Mouse (Mus musculus) spleen, postnatal 10 days (tissue): ENCODE results near the gene Klf3.

Source experiments
- DNase-seq, 2 experiments: peaks; one replicate each; pipeline ENCODE4 v3.0.0; 2021 to 2022; ENCODE audit warnings: low spot score in 2 of 2

The Klf3 gene

GRCm38 (mm10) chr5:64809864-64810263, 6.7 kb downstream of the Klf3 start:
- peak; percentile 73 to 82 for DNase-seq

- peak; percentile 61 to 66 for DNase-seq
These were observed 7.8 kb downstream of the Klf3 start for GRCm38 (mm10) chr5:64810860-64811499.

GRCm38 (mm10) chr5:64811500-64812123, 8.4 kb downstream of the Klf3 start:
- DNase-seq = peak; percentile 80 to 83

DNA sequence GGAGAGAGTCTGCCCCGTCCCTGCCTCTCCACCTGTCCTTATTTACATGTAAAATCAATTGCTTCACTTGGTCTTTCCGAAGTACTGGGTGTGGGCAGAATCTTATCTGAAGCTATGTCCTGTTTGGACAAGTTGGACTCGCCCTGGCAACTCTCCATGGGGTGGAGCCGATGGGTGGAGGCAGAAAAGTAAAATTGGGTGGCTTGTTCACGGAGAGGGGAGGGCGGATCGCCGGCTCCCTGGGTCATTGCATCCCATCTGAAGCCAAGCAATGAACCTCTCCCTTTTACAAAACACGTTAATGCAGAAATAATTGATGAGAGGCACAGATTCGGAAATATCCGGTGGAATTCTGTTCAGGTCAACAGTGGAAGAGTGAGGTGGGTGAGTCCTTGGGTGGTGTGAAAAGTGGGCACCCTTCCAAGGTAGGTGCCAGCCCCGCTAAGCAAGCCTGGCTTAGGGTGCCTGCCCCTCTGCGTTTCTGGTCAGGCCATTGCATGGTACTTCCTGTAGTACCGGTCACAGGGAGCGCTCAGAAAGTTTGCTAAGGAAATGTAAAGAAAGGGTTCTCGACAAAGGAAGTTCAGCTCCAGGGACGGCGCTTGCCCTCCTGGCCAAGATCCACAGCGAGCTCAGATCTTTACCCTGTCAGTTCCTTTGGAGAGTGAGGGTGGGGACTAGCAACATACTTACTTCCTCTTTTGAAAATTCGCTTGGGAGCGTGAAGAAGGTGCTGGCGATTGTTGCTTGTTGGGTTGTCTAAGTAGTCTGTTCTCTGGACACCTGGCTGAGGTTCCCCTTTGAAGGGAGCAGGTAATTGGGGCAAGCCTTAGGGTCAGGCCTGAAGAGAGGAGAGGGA, 9.2 kb downstream of the Klf3 start:
- peak; percentile 86 to 94 for DNase-seq

- no peak for DNase-seq
These were observed 9.8 kb downstream of the Klf3 start for GRCm38 (mm10) chr5:64812983-64813304.

GRCm38 (mm10) chr5:64813361-64813760, 10.2 kb downstream of the Klf3 start:
- DNase-seq = peak; percentile 84 to 92

GRCm38 (mm10) chr5:64814416-64814815, 11.2 kb downstream of the Klf3 start:
- DNase-seq = no peak

DNA sequence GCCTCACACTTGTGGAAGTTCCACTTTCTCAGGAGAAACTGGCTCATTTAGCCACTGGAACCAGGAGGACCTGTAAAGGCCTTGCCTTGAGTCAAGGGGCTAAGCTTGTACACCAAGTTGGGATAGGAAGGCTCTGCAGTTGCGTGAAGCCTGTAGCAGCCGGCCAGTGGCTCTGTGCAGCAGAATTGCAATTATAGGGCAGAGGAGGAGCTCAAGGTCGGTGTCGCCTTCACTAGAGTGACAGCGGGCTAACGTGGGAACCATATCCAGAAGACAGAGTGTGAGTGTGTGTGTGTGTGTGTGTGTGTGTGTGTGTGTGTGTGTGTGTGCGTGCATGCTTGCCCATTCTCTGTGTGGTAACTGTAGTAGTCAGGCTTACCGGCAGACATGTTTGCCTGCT, 12.4 kb downstream of the Klf3 start:
- no peak for DNase-seq

- no peak for DNase-seq
These were observed 13.2 kb downstream of the Klf3 start for GRCm38 (mm10) chr5:64816290-64816973.

- DNase-seq = no peak
These were observed 13.7 kb downstream of the Klf3 start for GRCm38 (mm10) chr5:64816974-64817296.

DNA sequence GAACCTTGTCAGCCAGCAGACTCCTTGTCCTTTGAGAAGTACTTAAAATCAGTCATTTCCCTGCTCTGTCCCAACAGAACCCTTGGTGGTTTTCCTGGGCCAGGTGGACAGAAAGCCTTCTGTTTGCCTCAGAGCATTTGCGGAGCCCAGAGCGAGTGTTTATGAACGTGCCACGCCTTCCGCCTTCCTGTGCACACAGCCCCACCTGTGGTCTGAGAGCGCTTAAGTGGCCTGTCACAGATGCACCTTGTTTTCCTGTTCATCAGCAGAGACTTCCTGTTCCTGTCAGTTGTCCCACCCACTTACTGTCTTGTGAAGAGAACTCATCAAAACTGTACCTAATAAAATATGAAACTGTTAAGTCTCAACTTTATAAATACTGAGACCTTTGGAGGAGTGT, 16.2 kb downstream of the Klf3 start:
- peak in 1 of 2 experiments; percentile 76 for DNase-seq

DNA sequence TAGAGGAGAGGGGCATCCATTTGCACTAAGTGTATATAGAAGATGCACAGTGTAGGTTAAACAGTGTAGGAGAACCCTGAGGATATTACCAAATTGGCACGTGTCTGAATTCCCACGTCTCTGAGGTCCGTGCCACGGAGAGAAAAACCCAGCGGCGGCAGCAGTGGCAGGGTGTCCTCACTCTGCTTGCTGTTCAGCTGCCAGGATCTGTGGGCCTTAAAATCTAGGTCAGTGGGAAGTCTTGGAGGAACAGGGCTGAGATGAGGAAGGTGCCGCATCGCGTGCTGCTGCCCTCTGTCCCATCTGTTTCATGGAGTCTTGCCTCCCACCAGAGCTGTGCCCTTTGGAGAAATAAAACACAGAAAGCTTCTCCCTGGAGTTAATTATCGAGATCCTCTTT, 16.9 kb downstream of the Klf3 start:
- DNase-seq = no peak

DNA sequence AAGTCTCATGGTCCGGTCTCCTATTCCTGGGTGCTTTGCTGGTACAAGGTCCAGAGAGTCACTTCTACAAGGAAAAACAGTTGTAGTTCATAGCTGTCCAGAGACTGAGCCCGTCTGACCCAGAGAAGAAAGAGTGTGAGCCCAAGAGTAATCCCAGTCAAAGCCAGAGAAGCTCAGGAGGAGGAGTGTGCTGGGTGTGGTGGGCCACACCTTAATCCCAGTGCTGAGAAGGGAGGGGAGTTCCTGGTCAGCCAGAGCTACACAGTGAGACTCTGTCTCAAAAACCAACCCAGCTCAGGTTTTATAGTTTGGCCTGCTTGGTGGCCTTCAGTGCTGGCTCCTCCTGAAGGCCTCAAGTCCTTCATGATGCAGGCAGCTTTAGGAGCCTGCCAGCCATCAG, 18.1 kb downstream of the Klf3 start:
- no peak for DNase-seq

GRCm38 (mm10) chr5:64821964-64822363, 18.8 kb downstream of the Klf3 start:
- no peak for DNase-seq

DNA sequence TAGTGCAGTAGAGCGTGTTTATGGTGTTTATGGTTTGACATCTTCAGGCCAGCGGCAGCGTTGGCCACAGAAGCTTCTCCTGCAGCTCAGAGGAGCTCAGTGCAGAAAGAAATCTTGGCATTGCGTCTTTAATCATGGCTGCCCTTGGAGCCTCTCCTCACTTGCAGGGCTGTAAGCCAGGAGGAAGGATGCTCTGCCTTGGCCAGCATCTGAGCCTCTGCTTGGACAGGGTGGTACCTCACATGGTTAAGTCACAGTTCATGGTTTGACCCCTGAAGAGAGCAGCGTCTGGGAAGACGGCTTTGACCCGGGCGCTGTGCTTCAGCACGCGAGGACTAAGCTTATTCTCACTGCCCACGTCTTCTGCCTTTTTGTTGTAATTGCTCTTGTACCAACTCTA, 20.2 kb downstream of the Klf3 start:
- no peak for DNase-seq

DNA sequence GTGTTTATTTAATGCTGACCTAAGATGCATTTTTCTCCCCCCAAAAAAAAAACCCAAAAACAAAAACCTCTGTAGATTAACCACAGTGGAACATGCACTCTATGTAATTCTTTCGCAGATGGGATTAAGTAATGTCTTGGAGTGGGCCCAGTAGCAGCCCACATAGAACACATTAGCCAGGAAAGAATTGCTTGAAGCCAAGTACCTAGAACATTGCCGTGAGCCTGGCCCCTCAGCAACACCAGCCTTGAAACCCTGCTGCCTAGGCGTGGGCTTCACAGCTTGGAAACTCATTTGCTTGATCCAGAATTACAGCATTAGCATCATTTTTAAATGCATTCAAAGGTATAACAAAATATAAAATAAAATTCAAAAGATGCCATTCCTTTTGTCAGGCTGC, 21.6 kb downstream of the Klf3 start:
- no peak for DNase-seq

- no peak for DNase-seq
These were observed 22.3 kb downstream of the Klf3 start for GRCm38 (mm10) chr5:64825496-64825895.

DNA sequence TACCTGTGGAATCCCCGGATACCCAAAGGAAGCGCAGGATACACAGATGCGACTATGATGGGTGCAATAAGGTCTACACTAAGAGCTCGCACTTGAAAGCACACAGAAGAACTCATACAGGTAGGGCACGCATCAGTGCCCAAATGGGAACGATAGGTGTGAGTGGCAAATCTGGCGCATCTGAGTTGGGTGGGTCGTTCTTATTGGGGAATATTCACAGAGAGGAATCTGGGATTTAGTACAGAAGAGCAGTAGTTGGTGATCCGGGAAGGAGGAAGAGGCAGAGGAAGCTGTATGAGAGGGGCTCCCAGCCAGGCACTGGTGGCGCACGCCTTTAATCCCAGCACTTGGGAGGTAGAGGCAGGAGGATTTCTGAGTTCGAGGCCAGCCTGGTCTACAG, 24.0 kb downstream of the Klf3 start:
- no peak for DNase-seq

DNA sequence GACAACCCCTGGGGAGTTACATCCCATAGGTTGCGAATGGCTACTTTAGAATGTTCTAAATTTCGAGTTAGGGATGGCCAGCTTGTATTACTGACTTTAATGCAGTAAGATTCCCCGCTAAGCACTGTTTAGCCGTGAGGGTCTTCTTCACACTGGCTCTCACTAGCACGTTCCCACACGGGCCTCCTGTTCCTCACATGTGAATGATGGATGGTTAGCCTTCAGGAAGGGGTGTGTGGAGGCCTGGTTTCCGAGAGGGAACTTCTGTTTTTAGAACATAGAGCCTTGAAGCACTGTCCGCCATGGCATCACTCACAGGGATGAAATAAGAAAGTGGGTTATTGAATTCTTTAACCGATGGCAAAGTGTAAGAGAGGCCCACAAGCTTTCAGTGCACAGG, 25.1 kb downstream of the Klf3 start:
- DNase-seq = no peak

- no peak for DNase-seq
These were observed 26.4 kb downstream of the Klf3 start for GRCm38 (mm10) chr5:64829606-64830005.

- DNase-seq = no peak
These were observed 27.6 kb downstream of the Klf3 start for GRCm38 (mm10) chr5:64830773-64831172.

DNA sequence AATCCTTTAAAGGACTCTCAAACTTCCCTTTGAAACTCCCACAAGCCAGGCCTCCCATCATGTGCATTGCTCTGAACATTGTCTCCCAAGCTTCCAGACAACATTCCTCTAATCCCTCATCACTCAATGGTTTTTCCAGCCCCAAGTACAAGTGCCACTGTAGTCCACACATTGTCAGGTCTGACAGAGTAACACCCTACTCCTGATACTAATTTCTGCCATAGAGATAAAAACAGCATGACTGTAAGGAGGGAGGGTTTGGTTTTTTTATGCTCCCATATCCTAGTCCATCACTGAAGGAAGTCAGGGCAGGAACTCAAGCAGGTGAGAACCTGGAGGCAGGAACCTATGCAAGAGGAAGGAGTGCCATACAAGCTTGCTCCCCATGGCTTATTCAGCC, 30.2 kb downstream of the Klf3 start:
- no peak for DNase-seq

- no peak for DNase-seq
These were observed 31.0 kb downstream of the Klf3 start for GRCm38 (mm10) chr5:64834213-64834612.
